Mouse (Mus musculus) brown adipose tissue, adult 24 weeks (tissue): ENCODE results near the gene Dnmt1. TPM values are rescaled to one million over a fixed set of nuclear protein-coding genes. Genes with fewer than 3 reads are reported as not detected.

Experiments used
- H3K27ac ChIP-seq: fragments of 200-500 bp; replicated peaks from 2 replicates; pipeline ENCODE4 v1.5.1; 2012; ENCODE audit warnings: low read depth, mild to moderate bottlenecking, low read length
- H3K4me1 ChIP-seq: fragments of 200-500 bp; 2 replicates; pipeline ENCODE4 v1.6.1; 2012; ENCODE audit warnings: low read length, mixed read lengths; ENCODE audit not compliant: control insufficient read depth, insufficient read depth, insufficient read length
- H3K4me3 ChIP-seq: fragments of 200-500 bp; 2 replicates; pipeline ENCODE4 v1.5.1; 2012; ENCODE audit warnings: low read depth, mild to moderate bottlenecking, low read length, moderate library complexity; ENCODE audit not compliant: insufficient read depth
- polyA plus RNA-seq: library from polyadenylated mRNA; stranded (reverse); fragments of >200 nt; gene quantifications from 2 replicates; pipeline ENCODE4 v1.2.4, GENCODE M21; 2012; ENCODE audit not compliant: missing spikeins, insufficient read depth, insufficient read length

Gene Dnmt1
- polyA plus RNA-seq, 1 experiment = 7.7 TPM

GRCm38 (mm10) chr9:20966747-20967146, 7.1 kb upstream of the Dnmt1 start:
- H3K27ac ChIP-seq = 0 out of 2 replicates have a peak overlapping the region, but pooled peaks have one; percentile 12
- no peaks in the 10 kb centered on the region for H3K4me1 ChIP-seq
- H3K4me3 ChIP-seq = no peak overlapping the region

GRCm38 (mm10) chr9:20966008-20966407, 6.3 kb upstream of the Dnmt1 start:
- Histone ChIP-seq H3K4me1 (no peaks in the 10 kb centered on the region), H3K27ac (no peak overlapping the region), H3K4me3 (no peak overlapping the region)

GRCm38 (mm10) chr9:20965606-20966005, 5.9 kb upstream of the Dnmt1 start:
- Histone ChIP-seq H3K4me1 (no peaks in the 10 kb centered on the region), H3K4me3 (no peak overlapping the region), H3K27ac (no peak overlapping the region)

GRCm38 (mm10) chr9:20961557-20961956, 1.9 kb upstream of the Dnmt1 start:
- H3K4me1 ChIP-seq = no peaks in the 10 kb centered on the region
- no peak overlapping the region for H3K4me3 ChIP-seq
- H3K27ac ChIP-seq = no peak overlapping the region

- Histone ChIP-seq H3K4me1 (no peaks in the 10 kb centered on the region), H3K27ac (no peak overlapping the region), H3K4me3 (no peak overlapping the region)
Measured at GRCm38 (mm10) chr9:20956989-20957388, 2.7 kb downstream of the Dnmt1 start.

GRCm38 (mm10) chr9:20952520-20953227, 7.0 kb downstream of the Dnmt1 start:
- Histone ChIP-seq H3K4me3 (peak overlapping the region; percentile 85), H3K4me1 (no peaks in the 10 kb centered on the region), H3K27ac (peak overlapping the region; percentile 19; the same call in 1 of the 2 replicates)

DNA sequence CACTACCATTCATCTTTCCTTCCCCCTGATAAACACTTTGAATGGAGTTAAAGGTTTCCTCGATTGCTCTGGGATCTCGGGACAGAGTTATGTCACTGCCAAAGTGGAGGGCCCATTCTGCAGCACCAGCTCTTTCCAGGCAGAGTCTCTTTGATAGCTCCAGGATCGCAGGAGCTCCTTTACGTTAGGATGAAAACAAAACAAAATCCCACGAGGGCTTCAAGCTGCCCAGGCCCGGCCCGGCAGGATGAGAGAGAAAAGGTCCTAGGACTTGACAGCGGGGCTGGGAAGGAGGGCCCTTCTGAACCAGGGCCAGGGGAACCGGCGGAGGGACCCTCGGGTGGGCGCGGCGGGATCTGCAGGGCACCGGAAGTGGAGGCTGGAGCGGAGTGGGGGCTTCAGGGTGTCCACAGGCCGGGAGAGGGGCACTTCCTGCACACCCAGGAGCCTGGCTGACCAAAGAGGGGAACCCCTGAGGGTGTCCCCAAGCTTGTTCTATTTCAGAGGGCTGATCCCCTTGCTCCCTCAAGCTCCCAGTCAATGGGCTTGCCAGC, 7.6 kb downstream of the Dnmt1 start:
- Histone ChIP-seq H3K4me3 (peak overlapping the region; percentile 85), H3K4me1 (no peaks in the 10 kb centered on the region), H3K27ac (peak overlapping the region; percentile 19; the same call in 1 of the 2 replicates)

DNA sequence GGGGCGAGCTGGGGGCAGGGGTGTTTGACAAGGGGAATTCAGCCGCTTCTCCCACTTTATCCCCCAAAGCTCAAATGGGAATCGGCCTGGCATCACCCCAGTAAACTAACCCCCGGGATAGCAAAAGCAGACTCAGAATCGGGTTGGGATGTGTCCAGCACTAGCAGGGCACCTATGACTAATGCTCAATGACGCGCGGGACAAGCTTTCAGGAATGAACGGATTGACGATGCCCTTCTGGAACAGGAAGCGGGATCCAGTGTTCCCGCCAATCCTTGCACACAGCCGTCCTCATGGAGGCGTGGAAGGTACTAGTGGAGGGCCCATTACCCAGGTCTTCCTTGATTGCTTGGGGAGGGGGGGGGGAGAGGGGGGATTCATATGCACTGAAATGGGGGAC, 8.2 kb downstream of the Dnmt1 start:
- H3K4me3 ChIP-seq = peak overlapping the region; percentile 85
- no peaks in the 10 kb centered on the region; the same call in 1 of the 2 replicates for H3K4me1 ChIP-seq
- 0 out of 2 replicates have a peak overlapping the region, but pooled peaks have one; percentile 18 for H3K27ac ChIP-seq

DNA sequence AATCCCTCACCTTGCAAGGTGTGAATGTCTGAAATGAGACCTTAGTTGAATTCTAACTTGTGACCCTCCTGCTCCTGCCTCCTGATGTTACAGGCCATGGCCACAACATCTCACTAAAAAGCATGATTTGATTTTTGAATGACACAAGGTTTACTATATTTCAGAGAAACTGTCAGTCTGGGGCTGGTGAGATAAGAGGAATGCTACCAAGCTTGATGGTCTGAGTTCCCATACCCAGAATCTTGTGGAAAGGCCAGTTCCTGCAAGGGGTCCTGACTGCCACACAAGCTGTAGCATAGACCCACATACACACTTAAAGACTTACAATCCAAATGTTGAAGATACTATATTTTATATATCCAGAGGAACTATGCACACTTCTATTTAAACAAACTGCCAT, 9.3 kb downstream of the Dnmt1 start:
- Histone ChIP-seq H3K27ac (no peak overlapping the region), H3K4me3 (no peak overlapping the region), H3K4me1 (peaks cover 3% of the 10 kb centered on the region; the same call in 1 of the 2 replicates)

DNA sequence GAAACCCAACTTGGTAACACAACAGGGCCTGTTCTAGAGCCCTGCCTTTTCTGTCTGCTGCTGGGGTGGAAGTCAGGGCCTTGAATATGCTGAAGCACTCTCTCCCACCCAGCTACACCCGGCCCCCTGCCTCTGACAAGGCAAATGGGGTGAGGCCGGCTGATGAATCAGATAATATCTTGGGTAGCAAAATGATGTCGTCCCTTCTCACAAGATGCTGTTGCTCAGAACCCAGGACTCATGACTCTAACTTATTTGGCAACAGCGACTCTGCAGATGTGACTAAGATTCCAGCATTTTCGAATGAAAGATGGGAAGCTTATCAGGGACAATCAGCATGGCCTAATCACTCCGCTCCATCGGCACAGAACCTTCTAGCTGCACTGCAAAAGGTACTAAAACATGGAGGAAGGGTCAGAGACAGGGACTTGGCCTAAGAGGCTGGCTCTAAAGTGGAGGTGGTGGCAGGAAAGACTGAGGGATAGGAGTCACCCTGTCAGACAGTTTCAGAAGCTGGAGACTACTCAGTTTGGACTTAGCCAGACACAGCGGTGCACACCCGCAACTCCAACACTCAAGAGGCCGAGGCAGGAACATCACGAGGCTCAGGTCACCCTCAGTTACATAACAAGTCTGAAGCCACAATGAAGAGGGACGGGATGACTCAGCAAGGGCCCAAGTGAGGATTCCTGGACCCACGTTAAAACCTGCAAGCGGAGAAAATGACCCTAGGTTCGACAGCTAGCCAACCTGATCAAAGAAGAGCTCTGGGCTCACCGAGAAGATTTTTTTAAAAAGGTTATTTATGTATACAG, 13.4 kb downstream of the Dnmt1 start:
- Histone ChIP-seq H3K4me1 (peaks cover 3% of the 10 kb centered on the region; the same call in 1 of the 2 replicates), H3K27ac (no peak overlapping the region; the same call in 1 of the 2 replicates), H3K4me3 (no peak overlapping the region)

GRCm38 (mm10) chr9:20944697-20945370, 14.9 kb downstream of the Dnmt1 start:
- Histone ChIP-seq H3K4me1 (peaks cover 3% of the 10 kb centered on the region; the same call in 1 of the 2 replicates), H3K27ac (no peak overlapping the region), H3K4me3 (no peak overlapping the region)

DNA sequence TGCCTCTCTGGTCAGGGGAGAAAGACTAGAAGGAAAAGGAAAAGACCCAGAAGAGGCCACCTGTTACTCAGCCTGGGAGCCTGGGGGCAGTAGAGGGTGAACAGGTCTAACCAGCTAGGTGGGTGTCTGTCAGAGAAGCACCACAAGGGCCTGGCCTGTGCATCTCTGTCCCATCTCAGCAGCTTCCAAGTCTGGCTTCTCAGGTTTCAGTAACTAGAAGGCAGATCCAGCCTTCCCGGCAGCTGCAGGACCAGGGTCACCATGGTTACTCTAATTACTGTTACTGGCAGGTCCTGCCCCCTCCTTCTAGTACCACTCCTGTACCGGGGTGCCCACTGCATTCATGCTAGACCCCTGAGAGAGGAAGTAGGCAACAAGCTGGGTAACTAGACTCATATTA, 15.8 kb downstream of the Dnmt1 start:
- Histone ChIP-seq H3K4me1 (peaks cover 3% of the 10 kb centered on the region; the same call in 1 of the 2 replicates), H3K27ac (no peak overlapping the region), H3K4me3 (no peak overlapping the region)

GRCm38 (mm10) chr9:20943396-20943795, 16.3 kb downstream of the Dnmt1 start:
- H3K27ac ChIP-seq = no peak overlapping the region

GRCm38 (mm10) chr9:20923258-20923657, 36.4 kb downstream of the Dnmt1 start:
- H3K4me1 ChIP-seq = no peaks in the 10 kb centered on the region
- no peak overlapping the region for H3K4me3 ChIP-seq
- no peak overlapping the region for H3K27ac ChIP-seq

More at GRCm38 (mm10) chr9:20943396-20943795, 16.3 kb downstream of the Dnmt1 start:
- peaks cover 3% of the 10 kb centered on the region; the same call in 1 of the 2 replicates for H3K4me1 ChIP-seq
- no peak overlapping the region for H3K4me3 ChIP-seq

- no peak overlapping the region for H3K27ac ChIP-seq
- no peaks in the 10 kb centered on the region for H3K4me1 ChIP-seq
- no peak overlapping the region for H3K4me3 ChIP-seq
Measured at GRCm38 (mm10) chr9:20916160-20916559, 43.5 kb downstream of the Dnmt1 start.
